Mouse (Mus musculus) limb, embryonic 12.5 days (tissue): Measurements from ENCODE around the gene Spn. TPM values are rescaled to one million over a fixed set of nuclear protein-coding genes. Genes with fewer than 3 reads are reported as not detected.
"Not testable (repeated sequence)": the region's sequence is repeated elsewhere in the genome, so short reads cannot be mapped to it uniquely, and the experiment has no call there.

Experiments used
- ATAC-seq: fragments of 200-750 bp; cut with Nextera tagmentation; 2 replicates; pipeline ENCODE4 v1.8.0; 2017; ENCODE audit warnings: low read depth, moderate TSS enrichment; ENCODE audit not compliant: insufficient number of reproducible peaks, insufficient read depth, low FRiP score, low TSS enrichment
- H3K27ac ChIP-seq: fragments of 300-500 bp; sonication (generic); 2 replicates; pipeline ENCODE4 v1.5.1; 2016; ENCODE audit warnings: mild to moderate bottlenecking, moderate library complexity
- H3K27me3 ChIP-seq: fragments of 300-500 bp; sonication (generic); 2 replicates; pipeline ENCODE4 v1.6.1; 2016; ENCODE audit warnings: mild to moderate bottlenecking, moderate library complexity
- H3K36me3 ChIP-seq: fragments of 300-500 bp; sonication (generic); 2 replicates; pipeline ENCODE4 v1.6.1; 2016; ENCODE audit warnings: mild to moderate bottlenecking, moderate library complexity
- H3K4me1 ChIP-seq: fragments of 300-500 bp; sonication (generic); replicated peaks from 2 replicates; pipeline ENCODE4 v1.6.1; 2016
- H3K4me2 ChIP-seq: fragments of 300-500 bp; sonication (generic); 2 replicates; pipeline ENCODE4 v1.6.1; 2016; ENCODE audit warnings: mild to moderate bottlenecking, moderate library complexity
- H3K4me3 ChIP-seq: fragments of 300-500 bp; sonication (generic); replicated peaks from 2 replicates; pipeline ENCODE4 v1.5.1; 2016; ENCODE audit warnings: mild to moderate bottlenecking
- H3K9ac ChIP-seq: fragments of 300-500 bp; sonication (generic); replicated peaks from 2 replicates; pipeline ENCODE4 v1.6.1; 2016; ENCODE audit warnings: mild to moderate bottlenecking, moderate library complexity
- H3K9me3 ChIP-seq: fragments of 300-500 bp; sonication (generic); 2 replicates; pipeline ENCODE4 v1.6.1; 2016; ENCODE audit warnings: mild to moderate bottlenecking, moderate library complexity
- WGBS: fragments of 180-500 bp; shearing (Covaris S2); methylation state at CpG from one replicate; pipeline ENCODE4 v1.1.7; 2016; 5-methylcytosine and 5-hydroxymethylcytosine counted together
- polyA plus RNA-seq: library from polyadenylated mRNA; unstranded; fragments of >200 nt; fragmentation: Nextera tagmentation; extraction: Ambion mirVana; gene quantifications from 2 replicates; pipeline ENCODE4 v1.2.1, GENCODE M21; 2016

Gene Spn
- 0.26 TPM in 1 of 2 replicates, not detected in the other for polyA plus RNA-seq

DNA sequence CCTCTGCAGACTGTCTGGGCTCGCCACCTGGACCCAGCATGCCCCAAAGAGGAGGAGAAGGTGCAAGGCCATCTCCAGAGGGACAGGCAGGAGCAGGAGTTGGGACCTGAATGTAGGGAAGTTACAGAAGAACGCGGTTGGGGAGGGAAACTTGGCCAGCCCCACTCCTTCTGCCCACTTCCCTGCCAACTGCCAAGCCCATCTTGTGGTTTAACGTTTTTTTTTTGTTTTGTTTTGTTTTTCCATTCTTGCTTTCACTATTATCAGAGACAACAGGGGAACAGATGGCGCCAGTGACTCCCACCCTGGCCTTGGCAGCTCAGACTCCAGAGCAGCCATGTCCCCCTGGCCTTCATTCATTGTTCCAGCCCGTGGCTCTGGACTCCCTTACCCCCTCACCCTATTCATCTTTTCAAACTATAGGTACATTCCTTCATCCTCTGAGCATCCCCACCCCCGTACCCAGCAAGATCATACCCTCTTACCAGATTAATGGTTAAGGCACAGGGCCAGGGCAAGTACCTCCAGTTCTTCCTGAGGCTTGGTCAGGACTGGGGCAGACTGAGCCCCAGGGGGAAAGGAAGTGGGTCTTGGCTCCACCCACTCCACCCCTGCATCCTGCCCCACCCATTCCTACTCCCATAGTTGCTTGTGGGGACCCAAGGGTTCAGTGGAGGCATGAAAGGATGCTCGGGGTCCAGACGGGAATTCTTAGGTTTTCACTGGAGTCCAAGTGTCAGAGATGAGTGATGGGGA is at the start of gene Spn:
Gene Spn (minus strand): TSS at position 562 of the 756 bp plus-strand sequence.
- Histone ChIP-seq H3K4me3 (no peak within 1 kb of the TSS), H3K4me1 (no peaks in the 10 kb centered on the region), H3K4me2 (no peak within 1 kb of the TSS), H3K9me3 (no peaks in the 10 kb centered on the region), H3K27ac (no peak within 1 kb of the TSS), H3K27me3 (peaks cover 7% of the 10 kb centered on the region; the same call in 1 of the 2 replicates), H3K9ac (no peak within 1 kb of the TSS), H3K36me3 (no peaks in the 10 kb centered on the region)
- no peak for ATAC-seq
- 76% methylated on average over 9 of the region's 9 CpGs for WGBS

DNA sequence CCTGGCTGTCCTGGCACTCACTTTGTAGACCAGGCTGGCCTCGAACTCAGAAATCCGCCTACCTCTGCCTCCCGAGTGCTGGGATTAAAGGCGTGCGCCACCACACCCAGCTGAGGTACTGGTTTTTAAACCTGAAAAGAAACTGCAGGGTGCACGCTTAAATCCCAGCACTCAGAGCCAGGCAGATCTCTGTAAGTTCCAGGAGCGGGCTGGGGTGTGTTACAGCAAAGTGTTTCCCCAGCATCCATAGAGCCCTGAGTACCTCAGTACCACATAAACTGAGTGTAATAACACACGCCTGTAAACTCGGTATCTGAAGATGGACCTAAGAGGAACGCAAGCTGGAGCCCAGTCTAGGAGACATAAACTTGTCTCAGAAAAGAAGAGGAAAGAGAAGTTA is 49.7 kb upstream of the Spn start:
- WGBS: 65% methylated on average over 10 of the region's 10 CpGs
- no peak for ATAC-seq
- no peak overlapping the region for H3K4me2 ChIP-seq

DNA sequence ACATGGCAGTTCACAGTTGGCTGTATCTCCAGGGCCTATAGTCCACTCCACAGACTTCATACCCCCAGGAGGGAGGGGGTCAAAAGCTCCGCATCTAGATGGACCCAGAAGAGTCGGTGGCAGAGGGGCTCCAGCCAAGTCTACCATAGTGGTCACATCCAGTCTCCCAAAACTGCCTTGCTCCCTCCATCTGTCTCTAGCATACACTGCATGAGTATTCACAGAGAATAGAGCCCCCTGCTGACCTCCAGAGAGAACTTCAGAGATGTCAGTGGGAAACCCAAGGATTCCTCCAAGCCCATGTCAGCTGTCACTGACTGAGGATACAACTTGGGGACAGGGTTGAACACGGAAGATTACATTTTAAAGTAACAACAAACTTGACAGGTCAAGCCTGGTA is 48.0 kb upstream of the Spn start:
- Histone ChIP-seq H3K4me2 (no peak overlapping the region), H3K9ac (no peak overlapping the region), H3K36me3 (no peaks in the 10 kb centered on the region), H3K27me3 (no peaks in the 10 kb centered on the region), H3K27ac (no peak overlapping the region), H3K4me3 (no peak overlapping the region), H3K4me1 (no peaks in the 10 kb centered on the region), H3K9me3 (no peaks in the 10 kb centered on the region)
- 63% methylated on average over 3 of the region's 3 CpGs for WGBS
- ATAC-seq: no peak

More for the DNA sequence above, 49.7 kb upstream of the Spn start:
- no peaks in the 10 kb centered on the region for H3K9me3 ChIP-seq
- no peak overlapping the region for H3K4me3 ChIP-seq
- H3K27me3 ChIP-seq: no peaks in the 10 kb centered on the region
- peaks cover 14% of the 10 kb centered on the region for H3K36me3 ChIP-seq
- H3K27ac ChIP-seq: no peak overlapping the region
- no peaks in the 10 kb centered on the region for H3K4me1 ChIP-seq
- no peak overlapping the region for H3K9ac ChIP-seq

DNA sequence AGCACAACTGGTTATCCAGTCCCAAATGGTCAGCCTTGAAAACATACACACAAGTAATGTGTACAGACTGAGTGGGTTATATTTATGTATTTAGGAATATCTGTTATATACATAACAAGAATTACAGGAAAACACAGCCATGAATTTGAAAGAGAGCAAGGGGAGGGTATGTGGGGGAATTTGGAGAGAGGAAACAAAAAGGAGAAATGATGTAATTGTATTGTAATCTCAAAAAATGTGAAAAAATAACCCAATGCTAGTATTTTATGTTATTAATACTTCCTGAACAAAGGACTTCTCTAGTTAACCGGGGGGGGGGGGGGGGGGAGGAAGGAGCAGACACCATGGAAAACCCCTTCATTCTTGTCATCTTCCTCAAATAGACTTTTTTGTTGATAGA is 47.1 kb upstream of the Spn start:
- no peak overlapping the region for H3K4me3 ChIP-seq
- WGBS: no CpG with 5 or more reads among the region's 1 CpGs
- H3K4me1 ChIP-seq: no peaks in the 10 kb centered on the region
- H3K36me3 ChIP-seq: no peaks in the 10 kb centered on the region
- no peak overlapping the region for H3K27ac ChIP-seq
- H3K9me3 ChIP-seq: no peaks in the 10 kb centered on the region
- H3K27me3 ChIP-seq: no peaks in the 10 kb centered on the region
- no peak for ATAC-seq
- H3K9ac ChIP-seq: no peak overlapping the region
- H3K4me2 ChIP-seq: no peak overlapping the region

DNA sequence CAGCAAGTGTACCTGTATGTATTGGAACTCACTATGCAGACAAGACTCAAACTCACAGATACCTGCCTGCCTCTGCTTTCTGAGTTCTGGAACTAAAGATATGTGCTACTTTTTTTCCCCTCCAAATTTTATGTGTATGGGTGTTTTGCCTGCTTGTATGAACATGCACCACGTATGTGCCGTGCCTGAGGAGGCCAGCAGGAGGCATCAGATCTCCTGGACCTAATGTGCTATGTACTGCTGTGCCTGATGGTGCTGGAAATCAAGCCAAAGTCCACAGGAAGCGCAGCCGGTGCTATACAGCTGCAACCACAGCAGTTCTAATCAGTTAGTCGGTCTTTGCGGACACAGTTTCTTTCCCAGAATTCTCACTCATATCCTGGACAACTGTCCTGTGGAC is 46.2 kb upstream of the Spn start:
- no peak overlapping the region for H3K4me3 ChIP-seq
- WGBS: 80% methylated on average over 6 of the region's 6 CpGs
- no peaks in the 10 kb centered on the region for H3K36me3 ChIP-seq
- no peaks in the 10 kb centered on the region for H3K9me3 ChIP-seq
- H3K27me3 ChIP-seq: no peaks in the 10 kb centered on the region
- ATAC-seq: no peak
- no peak overlapping the region for H3K4me2 ChIP-seq
- H3K9ac ChIP-seq: no peak overlapping the region
- H3K27ac ChIP-seq: no peak overlapping the region
- no peaks in the 10 kb centered on the region for H3K4me1 ChIP-seq

DNA sequence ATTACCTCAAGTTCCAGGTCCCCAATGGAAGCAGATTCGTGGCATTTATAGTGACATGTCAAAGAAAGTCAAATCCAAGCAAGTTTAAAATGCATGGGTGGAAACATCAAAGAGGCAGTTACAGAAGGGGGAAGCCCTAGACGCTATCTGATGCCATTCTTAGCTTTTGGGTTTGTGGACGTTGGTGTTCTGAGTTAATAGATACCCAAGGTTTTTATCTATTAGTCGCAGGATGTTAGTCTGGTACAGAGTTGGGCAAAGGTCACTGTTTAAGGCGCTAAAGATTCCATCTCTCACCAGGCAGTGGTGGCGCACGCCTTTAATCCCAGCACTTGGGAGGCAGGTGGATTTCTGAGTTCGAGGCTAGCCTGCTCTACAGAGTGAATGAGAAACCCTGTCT is 45.7 kb upstream of the Spn start:
- Histone ChIP-seq H3K27me3 (no peaks in the 10 kb centered on the region), H3K9me3 (no peaks in the 10 kb centered on the region), H3K4me2 (no peak overlapping the region), H3K4me1 (no peaks in the 10 kb centered on the region), H3K9ac (no peak overlapping the region), H3K4me3 (no peak overlapping the region), H3K36me3 (no peaks in the 10 kb centered on the region), H3K27ac (no peak overlapping the region)
- ATAC-seq: no peak
- 79% methylated on average over 8 of the region's 8 CpGs for WGBS

DNA sequence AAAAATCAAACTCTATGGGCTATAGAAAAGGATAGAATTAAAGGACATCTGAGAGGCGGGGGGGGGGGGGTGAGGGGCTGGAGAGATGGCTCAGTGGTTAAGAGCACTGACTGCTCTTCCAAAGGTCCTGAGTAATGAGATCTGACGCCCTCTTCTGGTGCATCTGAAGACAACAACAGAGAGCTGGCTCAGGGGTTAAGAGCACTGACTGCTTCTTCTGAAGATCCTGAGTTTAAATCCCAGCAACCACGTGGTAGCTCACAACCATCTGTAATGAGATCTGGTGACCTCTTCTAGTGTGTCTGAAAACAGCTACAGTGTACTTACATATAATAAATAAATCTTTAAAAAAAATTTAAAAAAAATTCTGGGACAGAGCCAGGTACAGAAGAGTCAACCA is 44.1 kb upstream of the Spn start:
- not testable (repeated sequence) for H3K27me3 ChIP-seq, H3K27ac ChIP-seq, ATAC-seq, H3K9ac ChIP-seq, H3K4me1 ChIP-seq, H3K4me2 ChIP-seq, H3K4me3 ChIP-seq, H3K9me3 ChIP-seq, H3K36me3 ChIP-seq
- 32% methylated on average over 3 of the region's 3 CpGs for WGBS

DNA sequence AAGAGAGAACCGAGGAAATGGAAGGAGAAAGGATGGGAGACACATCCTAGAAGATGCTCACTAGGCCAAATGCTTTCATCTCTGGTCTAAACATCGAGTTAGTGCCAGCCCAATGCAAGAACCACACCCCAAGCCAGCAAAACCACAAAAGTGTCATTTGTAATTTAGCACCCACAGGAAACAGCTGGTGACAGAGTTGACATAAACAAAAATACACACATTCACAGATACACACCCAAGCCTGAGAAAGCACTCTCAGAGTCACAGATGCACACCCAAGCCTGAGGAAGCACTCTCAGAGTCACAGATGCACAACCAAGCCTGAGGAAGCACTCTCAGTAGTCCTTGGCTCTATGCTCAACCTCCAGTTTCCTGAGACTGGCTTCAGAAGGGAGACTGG is 43.2 kb upstream of the Spn start:
- no peak overlapping the region for H3K27ac ChIP-seq
- H3K27me3 ChIP-seq: no peaks in the 10 kb centered on the region
- H3K4me3 ChIP-seq: no peak overlapping the region
- WGBS: 67% methylated on average over 2 of the region's 2 CpGs
- H3K4me1 ChIP-seq: no peaks in the 10 kb centered on the region
- H3K9ac ChIP-seq: no peak overlapping the region
- H3K9me3 ChIP-seq: no peaks in the 10 kb centered on the region
- no peak overlapping the region for H3K4me2 ChIP-seq
- no peak for ATAC-seq
- no peaks in the 10 kb centered on the region for H3K36me3 ChIP-seq

DNA sequence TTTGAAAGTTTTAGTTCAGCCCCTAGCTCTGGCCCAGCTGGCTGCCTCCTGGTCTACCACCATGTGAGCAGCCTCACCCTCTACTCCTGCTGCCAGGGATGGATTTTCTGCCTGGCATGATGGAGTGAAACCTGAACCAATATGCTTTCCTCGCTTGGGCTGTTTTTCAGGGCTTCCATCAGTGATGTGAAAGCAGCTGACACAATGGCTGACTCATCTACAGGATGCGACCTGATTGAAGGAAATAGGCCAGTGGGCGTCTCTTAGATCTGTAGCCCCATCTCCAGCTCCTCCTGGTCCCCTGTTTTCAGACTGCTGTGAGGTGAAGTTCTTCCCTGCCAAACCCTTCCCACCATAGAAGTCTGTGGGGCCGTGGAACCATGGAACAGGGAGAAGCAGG is 39.3 kb upstream of the Spn start:
- H3K4me1 ChIP-seq: no peaks in the 10 kb centered on the region
- no peak overlapping the region for H3K27ac ChIP-seq
- 69% methylated on average over 4 of the region's 4 CpGs for WGBS
- no peak overlapping the region for H3K4me2 ChIP-seq
- ATAC-seq: no peak
- H3K27me3 ChIP-seq: no peaks in the 10 kb centered on the region
- no peaks in the 10 kb centered on the region for H3K36me3 ChIP-seq
- 0 out of 2 replicates have a peak, but pooled peaks cover 2% of the 10 kb centered on the region for H3K9me3 ChIP-seq
- no peak overlapping the region for H3K9ac ChIP-seq
- no peak overlapping the region for H3K4me3 ChIP-seq

DNA sequence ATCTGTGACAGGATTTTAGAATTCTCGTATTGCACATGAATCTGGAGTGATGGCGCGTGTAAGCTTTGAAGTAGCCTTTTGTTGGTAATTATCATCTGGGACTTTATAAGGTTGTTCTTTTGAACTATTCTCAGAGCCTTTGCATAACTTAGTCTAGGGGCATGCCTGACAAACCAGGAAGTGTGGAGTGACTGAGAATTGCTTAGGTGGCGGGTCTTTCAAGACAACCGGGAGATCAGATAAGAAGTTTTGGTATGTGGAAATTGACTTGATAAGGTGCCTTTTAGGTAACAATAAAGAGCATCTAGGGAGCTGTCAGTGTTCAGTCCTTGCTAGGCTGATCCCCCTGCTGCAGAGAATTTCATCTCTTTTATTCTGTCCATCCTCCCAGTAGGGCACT is 28.9 kb upstream of the Spn start:
- Histone ChIP-seq H3K4me2 (no peak overlapping the region), H3K4me1 (no peaks in the 10 kb centered on the region), H3K36me3 (no peaks in the 10 kb centered on the region), H3K27me3 (no peaks in the 10 kb centered on the region; the same call in 1 of the 2 replicates), H3K4me3 (no peak overlapping the region), H3K9ac (no peak overlapping the region), H3K9me3 (no peaks in the 10 kb centered on the region), H3K27ac (no peak overlapping the region)
- 91% methylated on average over 5 of the region's 5 CpGs for WGBS
- no peak for ATAC-seq

DNA sequence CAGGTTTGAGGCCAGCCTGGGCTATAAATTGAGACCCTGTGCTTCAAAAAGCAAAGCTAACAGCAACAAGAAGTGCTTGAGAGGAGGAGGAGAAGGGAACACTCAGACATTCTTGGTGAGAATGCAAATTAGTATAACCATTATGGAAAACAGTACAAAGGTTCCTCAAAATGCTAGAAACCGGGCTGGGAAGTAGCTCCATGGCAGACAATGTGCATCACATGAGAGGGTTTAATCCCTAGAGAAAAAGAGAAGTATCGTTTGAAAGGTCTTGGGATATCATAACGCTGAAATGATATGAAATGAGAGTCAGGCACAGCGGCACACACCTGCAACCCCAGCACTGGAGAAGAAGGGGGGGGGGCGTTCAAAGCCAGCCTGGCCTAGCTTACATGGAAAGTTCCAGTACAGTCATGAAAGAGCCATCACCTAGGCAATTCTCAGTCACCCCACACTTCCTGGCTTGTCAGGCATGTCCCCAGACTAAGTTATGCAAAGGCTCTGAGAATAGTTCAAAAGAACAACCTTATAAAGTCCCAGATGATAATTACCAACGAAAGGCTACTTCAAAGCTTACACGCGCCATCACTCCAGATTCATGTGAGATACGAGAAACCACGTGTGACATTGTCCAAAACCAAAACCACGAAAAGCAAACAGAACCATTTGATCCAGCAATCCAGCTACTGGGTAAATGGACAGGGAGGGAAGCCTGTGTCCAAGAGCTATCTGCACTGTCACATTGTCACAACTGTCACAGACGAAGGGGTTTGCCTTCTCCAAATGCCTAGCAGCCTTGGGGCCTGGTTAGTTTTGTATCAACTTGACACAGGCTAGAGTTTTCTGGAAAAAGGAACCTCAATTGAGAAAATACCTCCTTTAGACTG is 28.2 kb upstream of the Spn start:
- H3K4me2 ChIP-seq: no peak overlapping the region
- H3K9me3 ChIP-seq: no peaks in the 10 kb centered on the region
- WGBS: 86% methylated on average over 12 of the region's 12 CpGs
- H3K36me3 ChIP-seq: no peaks in the 10 kb centered on the region
- no peaks in the 10 kb centered on the region for H3K4me1 ChIP-seq
- ATAC-seq: no peak
- H3K27me3 ChIP-seq: no peaks in the 10 kb centered on the region; the same call in 1 of the 2 replicates
- no peak overlapping the region for H3K9ac ChIP-seq
- no peak overlapping the region for H3K27ac ChIP-seq
- no peak overlapping the region for H3K4me3 ChIP-seq
